Comparison of ENCODE assay signal across 7 mouse cellular contexts in the genomic region with DNA sequence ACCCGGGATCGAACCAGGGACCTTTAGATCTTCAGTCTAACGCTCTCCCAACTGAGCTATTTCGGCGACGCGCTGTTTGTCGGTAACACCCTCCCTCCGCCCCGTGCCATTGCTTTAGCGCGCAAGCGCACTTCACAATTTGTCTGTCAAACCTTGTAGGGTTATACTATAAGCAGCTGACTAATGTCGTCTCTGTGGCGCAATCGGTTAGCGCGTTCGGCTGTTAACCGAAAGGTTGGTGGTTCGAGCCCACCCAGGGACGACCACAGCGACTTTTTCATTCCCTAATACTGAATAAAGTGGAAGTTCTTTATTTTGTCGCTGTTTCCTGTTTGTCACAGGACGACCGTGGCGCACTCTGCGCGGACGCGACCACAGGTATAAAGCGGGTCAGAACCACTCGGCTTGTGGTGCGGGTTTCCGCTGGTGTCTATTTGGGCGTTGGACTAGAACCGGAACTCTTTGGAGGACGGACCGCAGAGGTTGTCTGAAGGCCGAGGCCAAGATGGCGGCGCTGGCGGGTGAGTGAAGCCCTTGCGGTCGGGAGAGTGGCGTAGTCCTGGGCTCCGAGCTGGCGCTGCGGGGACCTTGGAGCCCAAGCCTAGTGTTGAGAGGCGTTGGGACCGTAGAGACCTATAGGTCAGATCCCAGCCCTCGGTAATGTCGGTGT. TPM values are rescaled to one million over a fixed set of nuclear protein-coding genes. Genes with fewer than 3 reads are reported as not detected.
DNase-seq lines count a peak whose midpoint lies in the region; ATAC-seq and TF ChIP-seq lines count a peak whose summit lies in the region.

Gene Ndufs7, plus strand, starts transcription at position 151 of the 670 bp plus-strand sequence.

- peak; percentile 94 for DNase-seq in adrenal gland, postnatal 10 days
- DNase-seq in embryonic facial prominence, embryonic 10.5 days (ENCODE audit: low spot score): peak; percentile 90
- peak; percentile 58 for DNase-seq in gonadal fat pad, adult 2 months (ENCODE audit: low read depth)
- DNase-seq in left cerebral cortex, postnatal 4 days: peak; percentile 92

- H3K27ac ChIP-seq in embryonic facial prominence, embryonic 10.5 days (replicated peaks): peak within 1 kb of the TSS; percentile 90
- H3K27ac ChIP-seq in intestine, postnatal 0 days (ENCODE audit: low read depth, low read length): peak within 1 kb of the TSS; percentile 92
- H3K27ac ChIP-seq in midbrain, embryonic 12.5 days (replicated peaks): peak within 1 kb of the TSS; percentile 78
- H3K27ac ChIP-seq in small intestine, adult 2 months (ENCODE audit: insufficient read depth, low read depth, low read length): peak within 1 kb of the TSS; percentile 91

- H3K4me1 ChIP-seq in embryonic facial prominence, embryonic 10.5 days: peaks cover 25% of the 10 kb centered on the region
- H3K4me1 ChIP-seq in intestine, postnatal 0 days (replicated peaks; ENCODE audit: control insufficient read depth, insufficient read depth, low read length): no peaks in the 10 kb centered on the region
- H3K4me1 ChIP-seq in midbrain, embryonic 12.5 days: peaks cover 16% of the 10 kb centered on the region
- peaks cover 6% of the 10 kb centered on the region for H3K4me1 ChIP-seq in small intestine, adult 2 months (ENCODE audit: control insufficient read depth, insufficient read depth, insufficient read length, low read length)

- H3K4me3 ChIP-seq in embryonic facial prominence, embryonic 10.5 days: peak within 1 kb of the TSS; percentile 88
- H3K4me3 ChIP-seq in intestine, postnatal 0 days (ENCODE audit: low read depth, low read length): peak within 1 kb of the TSS; percentile 79
- peak within 1 kb of the TSS; percentile 63 for H3K4me3 ChIP-seq in midbrain, embryonic 12.5 days
- H3K4me3 ChIP-seq in small intestine, adult 2 months (ENCODE audit: low read depth, low read length): peak within 1 kb of the TSS; percentile 83

- under 1% methylated on average over 53 of the region's 53 CpGs for WGBS in embryonic facial prominence, embryonic 10.5 days
- under 1% methylated on average over 53 of the region's 53 CpGs for WGBS in intestine, postnatal 0 days
- under 1% methylated on average over 53 of the region's 53 CpGs for WGBS in midbrain, embryonic 12.5 days
- WGBS in small intestine, adult 2 months: under 1% methylated on average over 53 of the region's 53 CpGs

- TF ChIP-seq POLR2A in small intestine, adult 2 months (IDR thresholded peaks at IDR 0.05; ENCODE audit: low read depth, low read length): peak; percentile 95

- intact Hi-C loops in left cerebral cortex, postnatal 4 days (cut with DNase I): no loop called here

- H3K9ac ChIP-seq in intestine, postnatal 0 days (ENCODE audit: low read depth, low read length): peak within 1 kb of the TSS; percentile 83
- H3K9ac ChIP-seq in midbrain, embryonic 12.5 days (replicated peaks): peak within 1 kb of the TSS; percentile 71

- no peak; the same call in 1 of the 2 replicates for TF ChIP-seq CTCF in intestine, postnatal 0 days (IDR thresholded peaks at IDR 0.05; ENCODE audit: low read depth)
- TF ChIP-seq CTCF in small intestine, adult 2 months (IDR thresholded peaks at IDR 0.05; ENCODE audit: extremely low read depth, insufficient read length, insufficient replicate concordance, low read depth, low read length): no peak

- no peaks in the 10 kb centered on the region for H3K9me3 ChIP-seq in embryonic facial prominence, embryonic 10.5 days
- no peaks in the 10 kb centered on the region for H3K9me3 ChIP-seq in intestine, postnatal 0 days (ENCODE audit: control insufficient read depth)
- no peaks in the 10 kb centered on the region for H3K9me3 ChIP-seq in midbrain, embryonic 12.5 days

- H3K27me3 ChIP-seq in embryonic facial prominence, embryonic 10.5 days (replicated peaks; ENCODE audit: low read depth, poor library complexity, severe bottlenecking): no peaks in the 10 kb centered on the region
- no peaks in the 10 kb centered on the region for H3K27me3 ChIP-seq in intestine, postnatal 0 days (replicated peaks; ENCODE audit: control insufficient read depth, insufficient read depth, low read length)
- peaks cover 7% of the 10 kb centered on the region for H3K27me3 ChIP-seq in midbrain, embryonic 12.5 days
- H3K27me3 ChIP-seq in small intestine, adult 2 months (ENCODE audit: control insufficient read depth, insufficient read depth, low read length): no peaks in the 10 kb centered on the region

- peaks cover 23% of the 10 kb centered on the region for H3K36me3 ChIP-seq in embryonic facial prominence, embryonic 10.5 days (replicated peaks)
- H3K36me3 ChIP-seq in intestine, postnatal 0 days (ENCODE audit: control insufficient read depth, insufficient read depth): peaks cover 26% of the 10 kb centered on the region
- peaks cover 25% of the 10 kb centered on the region for H3K36me3 ChIP-seq in midbrain, embryonic 12.5 days
- peaks cover 9% of the 10 kb centered on the region for H3K36me3 ChIP-seq in small intestine, adult 2 months (ENCODE audit: control insufficient read depth, insufficient read depth, low read length)

- peak; percentile 93 for ATAC-seq in intestine, postnatal 0 days
- peak; percentile 87 for ATAC-seq in midbrain, embryonic 12.5 days (ENCODE audit: low FRiP score, low read depth)

- peak within 1 kb of the TSS; percentile 81 for H3K4me2 ChIP-seq in intestine, postnatal 0 days (replicated peaks; ENCODE audit: low read depth)
- peak within 1 kb of the TSS; percentile 60 for H3K4me2 ChIP-seq in midbrain, embryonic 12.5 days (replicated peaks)

RNA-seq across cellular contexts. Expression of gene Ndufs7, which starts in this region (rescaled TPM):
- 100 to 1,000 TPM; 470 to 572 TPM for total RNA-seq in adrenal gland, postnatal 10 days (2021)
- 303 and 309 TPM in 2 replicates for polyA plus RNA-seq in embryonic facial prominence, embryonic 10.5 days (2016; fragmentation: Nextera tagmentation; extraction: Ambion mirVana)
- 335 and 336 TPM in 2 replicates for polyA plus RNA-seq in gonadal fat pad, adult 2 months (2012; rRNA removed)
- polyA plus RNA-seq in intestine, postnatal 0 days (2015; fragmentation: Nextera tagmentation; extraction: Ambion mirVana): 584 and 605 TPM in 2 replicates
- total RNA-seq in left cerebral cortex, postnatal 4 days (2021): 100 to 1,000 TPM; 124 to 125 TPM
- 205 and 213 TPM in 2 replicates for polyA plus RNA-seq in midbrain, embryonic 12.5 days (2016; fragmentation: Nextera tagmentation; extraction: Ambion mirVana)
- 800 and 1,176 TPM in 2 replicates for polyA plus RNA-seq in small intestine, adult 2 months (2012; rRNA removed)

Comparison
In these comparisons a context has a peak if more than half of its experiments do, and no peak if none do; other contexts are left out.
1. Peak in every context shown above with its lines: DNase-seq, ATAC-seq, H3K4me3 ChIP-seq and H3K27ac ChIP-seq.